Mouse (Mus musculus) kidney, embryonic 16.5 days (tissue): ENCODE measurements around the gene Afap1. TPM values are rescaled to one million over a fixed set of nuclear protein-coding genes. Genes with fewer than 3 reads are reported as not detected.
A peak's percentile ranks its signal among the peaks of the same experiment; 100 is the strongest.

Source experiments
- ATAC-seq: fragments of 200-750 bp; cut with Nextera tagmentation; 2 replicates; pipeline ENCODE4 v1.8.0; 2017; ENCODE audit warnings: moderate TSS enrichment; ENCODE audit not compliant: low FRiP score, low TSS enrichment
- H3K27ac ChIP-seq: fragments of 300-500 bp; sonication (generic); 2 replicates; pipeline ENCODE4 v1.5.1; 2014; ENCODE audit warnings: low read length
- H3K27me3 ChIP-seq: fragments of 300-500 bp; sonication (generic); 2 replicates; pipeline ENCODE4 v1.6.1; 2014; ENCODE audit warnings: low read length, control low read depth, mixed read lengths; ENCODE audit not compliant: insufficient read depth
- H3K36me3 ChIP-seq: fragments of 300-500 bp; sonication (generic); 2 replicates; pipeline ENCODE4 v1.6.1; 2014; ENCODE audit warnings: low read length, control low read depth, mixed read lengths; ENCODE audit not compliant: insufficient read depth
- H3K4me1 ChIP-seq: fragments of 300-500 bp; sonication (generic); 2 replicates; pipeline ENCODE4 v1.6.1; 2014; ENCODE audit warnings: low read length, control low read depth, mixed read lengths; ENCODE audit not compliant: insufficient read depth
- H3K4me2 ChIP-seq: fragments of 300-500 bp; sonication (generic); replicated peaks from 2 replicates; pipeline ENCODE4 v1.6.1; 2014; ENCODE audit warnings: low read depth, low read length
- H3K4me3 ChIP-seq: fragments of 300-500 bp; sonication (generic); 2 replicates; pipeline ENCODE4 v1.5.1; 2014; ENCODE audit warnings: mild to moderate bottlenecking, low read length
- H3K9ac ChIP-seq: fragments of 300-500 bp; sonication (generic); replicated peaks from 2 replicates; pipeline ENCODE4 v1.6.1; 2014; ENCODE audit warnings: low read length
- H3K9me3 ChIP-seq: fragments of 300-500 bp; sonication (generic); 2 replicates; pipeline ENCODE4 v1.6.1; 2016; ENCODE audit warnings: low read length, control low read depth
- WGBS: fragments of 180-500 bp; shearing (Covaris S2); extraction: QIAGEN DNeasy Blood & Tissue Kit; methylation state at CpG from one replicate; pipeline ENCODE4 v1.1.7; 2014; 5-methylcytosine and 5-hydroxymethylcytosine counted together
- polyA plus RNA-seq: library from polyadenylated mRNA; unstranded; fragments of >200 nt; fragmentation: Nextera tagmentation; extraction: Ambion mirVana; gene quantifications from 2 replicates; pipeline ENCODE4 v1.2.1, GENCODE M21; 2015

Afap1 gene
- polyA plus RNA-seq, 1 experiment from 2014 or later: 22.8 TPM

- Histone ChIP-seq H3K27me3 (no peaks in the 10 kb centered on the region), H3K9ac (no peak overlapping the region), H3K36me3 (peaks cover 7% of the 10 kb centered on the region; the same call in 1 of the 2 replicates), H3K9me3 (no peaks in the 10 kb centered on the region; the same call in 1 of the 2 replicates), H3K27ac (peak overlapping the region; percentile 87), H3K4me3 (no peak overlapping the region), H3K4me1 (peaks cover 65% of the 10 kb centered on the region), H3K4me2 (peak overlapping the region; percentile 38)
- peak; percentile 94 for ATAC-seq
- 6% methylated on average over 15 of the region's 15 CpGs for WGBS
Measured at GRCm38 (mm10) chr5:35907633-35908426, 14.7 kb downstream of the Afap1 start.

GRCm38 (mm10) chr5:35908626-35909443, 15.7 kb downstream of the Afap1 start:
- peak overlapping the region; percentile 87 for H3K27ac ChIP-seq
- H3K9ac ChIP-seq: peak overlapping the region; percentile 3
- H3K9me3 ChIP-seq: no peaks in the 10 kb centered on the region; the same call in 1 of the 2 replicates
- H3K4me1 ChIP-seq: peaks cover 61% of the 10 kb centered on the region
- no peaks in the 10 kb centered on the region for H3K27me3 ChIP-seq
- 40% methylated on average over 13 of the region's 13 CpGs for WGBS
- ATAC-seq: no peak
- H3K36me3 ChIP-seq: peaks cover 8% of the 10 kb centered on the region; the same call in 1 of the 2 replicates
- H3K4me3 ChIP-seq: no peak overlapping the region
- peak overlapping the region; percentile 38 for H3K4me2 ChIP-seq

- Histone ChIP-seq H3K4me3 (no peak overlapping the region), H3K9ac (no peak overlapping the region), H3K36me3 (peaks cover 10% of the 10 kb centered on the region; the same call in 1 of the 2 replicates), H3K9me3 (no peaks in the 10 kb centered on the region; the same call in 1 of the 2 replicates), H3K27ac (0 out of 2 replicates have a peak overlapping the region, but pooled peaks have one; percentile 27), H3K4me1 (peaks cover 57% of the 10 kb centered on the region), H3K27me3 (no peaks in the 10 kb centered on the region), H3K4me2 (no peak overlapping the region)
- WGBS: 77% methylated on average over 12 of the region's 12 CpGs
- ATAC-seq: no peak
Measured at GRCm38 (mm10) chr5:35915629-35916300, 22.6 kb downstream of the Afap1 start.

GRCm38 (mm10) chr5:35916666-35917065, 23.5 kb downstream of the Afap1 start:
- H3K9me3 ChIP-seq: no peaks in the 10 kb centered on the region; the same call in 1 of the 2 replicates
- H3K4me1 ChIP-seq: peaks cover 66% of the 10 kb centered on the region
- 69% methylated on average over 5 of the region's 5 CpGs for WGBS
- no peak overlapping the region for H3K27ac ChIP-seq
- no peak overlapping the region for H3K4me2 ChIP-seq
- H3K27me3 ChIP-seq: no peaks in the 10 kb centered on the region
- no peak for ATAC-seq
- no peak overlapping the region for H3K4me3 ChIP-seq
- H3K9ac ChIP-seq: no peak overlapping the region
- H3K36me3 ChIP-seq: peaks cover 10% of the 10 kb centered on the region; the same call in 1 of the 2 replicates

GRCm38 (mm10) chr5:35918387-35918786, 25.3 kb downstream of the Afap1 start:
- Histone ChIP-seq H3K9me3 (no peaks in the 10 kb centered on the region), H3K27ac (peak overlapping the region; percentile 54), H3K4me1 (peaks cover 81% of the 10 kb centered on the region), H3K4me3 (no peak overlapping the region), H3K27me3 (no peaks in the 10 kb centered on the region), H3K36me3 (0 out of 2 replicates have a peak, but pooled peaks cover 3% of the 10 kb centered on the region), H3K4me2 (no peak overlapping the region), H3K9ac (no peak overlapping the region)
- ATAC-seq: no peak
- WGBS: 20% methylated on average over 8 of the region's 8 CpGs

GRCm38 (mm10) chr5:35920076-35920475, 27.0 kb downstream of the Afap1 start:
- H3K4me3 ChIP-seq: no peak overlapping the region
- 56% methylated on average over 4 of the region's 4 CpGs for WGBS
- no peak for ATAC-seq

GRCm38 (mm10) chr5:35920557-35920956, 27.4 kb downstream of the Afap1 start:
- Histone ChIP-seq H3K27me3 (no peaks in the 10 kb centered on the region), H3K4me1 (peaks cover 86% of the 10 kb centered on the region), H3K4me3 (no peak overlapping the region), H3K4me2 (no peak overlapping the region), H3K27ac (peak overlapping the region; percentile 94), H3K9ac (no peak overlapping the region), H3K36me3 (0 out of 2 replicates have a peak, but pooled peaks cover 3% of the 10 kb centered on the region), H3K9me3 (no peaks in the 10 kb centered on the region)
- ATAC-seq: no peak

More at GRCm38 (mm10) chr5:35920076-35920475, 27.0 kb downstream of the Afap1 start:
- 0 out of 2 replicates have a peak, but pooled peaks cover 3% of the 10 kb centered on the region for H3K36me3 ChIP-seq
- no peak overlapping the region for H3K27ac ChIP-seq
- no peak overlapping the region for H3K9ac ChIP-seq
- peaks cover 86% of the 10 kb centered on the region for H3K4me1 ChIP-seq
- no peak overlapping the region for H3K4me2 ChIP-seq
- no peaks in the 10 kb centered on the region for H3K27me3 ChIP-seq
- H3K9me3 ChIP-seq: no peaks in the 10 kb centered on the region

- peak overlapping the region; percentile 94 for H3K27ac ChIP-seq
- peak overlapping the region; percentile 56; the same call in 1 of the 2 replicates for H3K9ac ChIP-seq
- no peaks in the 10 kb centered on the region for H3K9me3 ChIP-seq
- peaks cover 86% of the 10 kb centered on the region for H3K4me1 ChIP-seq
- no peaks in the 10 kb centered on the region for H3K27me3 ChIP-seq
- H3K36me3 ChIP-seq: 0 out of 2 replicates have a peak, but pooled peaks cover 3% of the 10 kb centered on the region
- no peak overlapping the region for H3K4me3 ChIP-seq
- H3K4me2 ChIP-seq: peak overlapping the region; percentile 32
- ATAC-seq: no peak
- WGBS: 66% methylated on average over 6 of the region's 6 CpGs
Measured at GRCm38 (mm10) chr5:35921141-35921540, 28.0 kb downstream of the Afap1 start.

- whole genome bisulfite sequencing: 38% methylated on average over 10 of the region's 10 CpGs
- Histone ChIP-seq H3K4me3 (peak overlapping the region; percentile 12; the same call in 1 of the 2 replicates), H3K27me3 (no peaks in the 10 kb centered on the region), H3K27ac (peak overlapping the region; percentile 94), H3K4me1 (peaks cover 87% of the 10 kb centered on the region), H3K36me3 (no peaks in the 10 kb centered on the region), H3K9me3 (no peaks in the 10 kb centered on the region), H3K9ac (peak overlapping the region; percentile 56; the same call in 1 of the 2 replicates), H3K4me2 (peak overlapping the region; percentile 32)
- ATAC-seq: peak; percentile 88
Measured at GRCm38 (mm10) chr5:35921595-35922254, 28.6 kb downstream of the Afap1 start.
